Mouse (Mus musculus) left cerebral cortex, postnatal 4 days (tissue): ENCODE results near the gene Armc7. TPM values are rescaled to one million over a fixed set of nuclear protein-coding genes. Genes with fewer than 3 reads are reported as not detected.
"Not testable (repeated sequence)": the region's sequence is repeated elsewhere in the genome, so short reads cannot be mapped to it uniquely, and the experiment has no call there.

ENCODE experiments used
- DNase-seq: peaks from one replicate; pipeline ENCODE4 v3.0.0-alpha.2; 2022
- intact Hi-C: fragments of 180-260 bp; cut with DNase I; formaldehyde crosslinking; loops from one replicate; pipeline ENCODE4 v1.15.1; 2025
- total RNA-seq, 2 experiments: library from RNA; stranded (reverse); gene quantifications; 2 replicates each; pipeline ENCODE4 v1.2.3; 2021

Armc7 gene
- total RNA-seq, 2 experiments from 2014 or later, result 9.9 to 10.2 TPM

DNA sequence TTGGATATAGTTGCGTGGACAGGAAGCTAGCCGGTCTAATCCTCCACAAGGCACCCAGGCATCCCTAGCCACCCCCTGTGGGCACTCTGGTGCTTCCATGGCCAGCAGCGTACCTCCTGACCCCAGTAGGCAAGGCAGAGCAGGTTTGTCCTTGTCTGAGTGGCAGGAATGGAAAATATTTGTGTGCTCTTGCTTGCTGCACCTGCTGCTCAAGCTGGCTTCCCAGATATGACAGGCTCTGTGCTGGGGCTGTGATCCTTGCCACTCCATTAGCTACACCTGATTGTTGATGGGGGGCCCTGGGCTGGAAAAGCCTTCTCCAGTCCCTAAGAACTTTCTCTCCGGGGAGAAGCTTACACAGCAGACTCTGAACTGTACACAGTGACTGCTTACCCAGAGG lies 22.2 kb upstream of the Armc7 start:
- intact Hi-C loops, result loop anchor here (2.0 kb wide), 1 partner anchor 13 kb away; no protein-coding TSS in a partner anchor
- DNase-seq, result no peak

- intact Hi-C loops, DNase-seq: not testable (repeated sequence)
These were observed 20.6 kb upstream of the Armc7 start for GRCm38 (mm10) chr11:115454822-115455221.

GRCm38 (mm10) chr11:115455619-115456018 lies 19.8 kb upstream of the Armc7 start:
- intact Hi-C loops, result no loop called here
- no peak for DNase-seq

GRCm38 (mm10) chr11:115456182-115456581 lies 19.3 kb upstream of the Armc7 start:
- intact Hi-C loops, result no loop called here
- DNase-seq, result no peak

DNA sequence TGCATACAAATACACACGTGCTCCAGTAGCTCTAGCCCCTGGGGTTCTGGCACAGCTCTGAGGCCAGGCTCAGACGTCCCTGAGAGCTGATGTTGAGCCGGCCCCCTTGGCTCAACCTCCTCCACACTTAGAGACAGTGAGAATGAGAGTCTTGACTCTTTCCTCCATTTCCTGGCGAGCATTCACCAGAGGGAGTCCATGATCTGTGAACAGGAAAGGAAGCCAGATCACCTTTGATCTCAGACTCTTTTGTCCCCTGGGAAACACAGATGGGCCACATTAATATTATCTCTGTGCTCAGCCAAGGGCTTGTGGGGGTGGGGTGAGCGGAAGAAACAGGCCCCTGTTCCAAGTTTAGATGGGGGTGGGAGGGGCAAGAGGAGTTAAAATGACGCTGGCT lies 18.1 kb upstream of the Armc7 start:
- intact Hi-C loops, result no loop called here
- DNase-seq, result no peak

DNA sequence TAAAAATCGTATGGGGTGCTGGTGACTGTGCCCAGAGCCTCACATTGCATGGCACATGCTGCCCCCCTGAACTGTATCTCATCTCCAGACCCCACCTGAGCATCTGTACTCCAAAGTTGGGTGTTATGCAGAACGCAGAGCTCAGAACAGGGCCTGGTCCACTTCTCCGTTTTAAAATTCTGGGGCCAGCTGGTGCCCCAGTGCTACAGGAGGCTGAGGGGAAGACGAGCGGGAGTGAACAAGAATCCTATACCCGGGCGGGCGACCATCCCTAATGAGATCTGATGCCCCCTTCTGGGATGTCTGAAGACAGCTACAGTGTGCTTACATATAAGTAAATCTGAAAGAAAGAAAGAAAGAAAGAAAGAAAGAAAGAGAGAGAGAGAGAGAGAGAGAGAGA lies 14.5 kb upstream of the Armc7 start:
- no peak for DNase-seq
- intact Hi-C loops, result no loop called here

GRCm38 (mm10) chr11:115461846-115462242 lies 13.6 kb upstream of the Armc7 start:
- intact Hi-C loops, result no loop called here

GRCm38 (mm10) chr11:115462243-115462891 lies 13.1 kb upstream of the Armc7 start, which contains the start of gene Slc16a5:
Gene Slc16a5 (plus strand): TSS chr11:115462474.
- intact Hi-C loops, result no loop called here
- no peak for DNase-seq

More at GRCm38 (mm10) chr11:115461846-115462242, 13.6 kb upstream of the Armc7 start:
- DNase-seq, result no peak

DNA sequence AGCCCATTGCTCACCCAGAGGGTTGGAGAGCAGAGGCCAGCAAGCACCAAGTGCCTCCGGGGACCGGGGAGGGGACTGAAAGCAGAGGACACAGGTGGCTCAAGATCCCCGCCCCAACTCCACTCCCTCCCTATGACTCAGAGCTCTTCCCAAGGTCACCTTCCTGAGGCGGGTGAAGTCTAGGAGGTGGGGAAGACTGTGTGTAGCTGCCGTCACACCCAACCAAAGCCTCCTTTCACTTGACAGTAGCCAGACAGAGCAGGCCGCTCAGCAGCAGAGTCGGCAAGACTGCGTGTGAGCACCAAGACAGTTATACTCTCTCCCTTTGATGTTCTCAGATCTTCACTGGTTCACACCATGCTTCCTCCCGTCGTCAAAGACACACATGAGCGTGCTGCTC lies 12.1 kb upstream of the Armc7 start:
- intact Hi-C loops, result no loop called here
- no peak for DNase-seq

- intact Hi-C loops, result no loop called here
- DNase-seq, result no peak
These were observed 10.6 kb upstream of the Armc7 start for GRCm38 (mm10) chr11:115464851-115465250.

GRCm38 (mm10) chr11:115467217-115467618 lies 8.2 kb upstream of the Armc7 start:
- intact Hi-C loops, result loop anchor here (2.0 kb wide), 1 partner anchor 14 kb away; no protein-coding TSS in a partner anchor
- DNase-seq, result no peak

GRCm38 (mm10) chr11:115472183-115472582 lies 3.3 kb upstream of the Armc7 start:
- DNase-seq, result no peak
- intact Hi-C loops, result loop anchor here (5.0 kb wide), 2 partner anchors 45 to 115 kb away; no protein-coding TSS in a partner anchor

DNA sequence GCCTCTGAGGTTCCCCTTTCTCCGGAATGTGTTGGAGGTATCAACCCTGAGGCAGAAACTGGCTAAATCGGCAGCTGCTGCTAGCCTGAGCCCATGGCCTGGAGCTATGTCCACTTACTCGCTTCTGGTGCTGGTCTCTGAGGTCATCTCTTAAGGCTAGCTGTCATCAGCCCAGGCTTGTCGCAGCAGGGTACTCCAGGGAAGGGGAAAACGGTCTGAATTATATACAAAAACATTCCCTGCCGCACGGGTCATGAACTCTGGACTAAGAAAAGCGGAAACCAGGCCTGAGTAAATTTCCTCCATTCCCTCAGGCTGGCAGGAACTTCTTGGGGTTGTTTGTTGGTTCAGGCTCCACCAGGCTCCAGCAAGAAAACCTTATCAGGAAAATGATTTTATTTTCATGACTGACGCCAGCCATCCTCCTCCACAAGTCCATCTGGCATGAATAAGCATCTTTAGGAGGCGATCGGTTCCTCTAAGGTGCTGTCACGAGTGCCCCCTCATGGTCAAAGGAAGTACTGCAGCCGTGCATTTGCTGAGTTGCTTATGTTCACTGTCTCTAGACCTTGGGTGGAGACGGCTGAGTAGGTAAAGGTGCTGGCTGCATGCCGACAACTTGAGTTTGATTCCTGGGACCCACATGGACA lies 1.7 kb upstream of the Armc7 start:
- intact Hi-C loops, result loop anchor here (5.0 kb wide), 2 partner anchors 46 to 116 kb away; no protein-coding TSS in a partner anchor
- peak; percentile 93 for DNase-seq

DNA sequence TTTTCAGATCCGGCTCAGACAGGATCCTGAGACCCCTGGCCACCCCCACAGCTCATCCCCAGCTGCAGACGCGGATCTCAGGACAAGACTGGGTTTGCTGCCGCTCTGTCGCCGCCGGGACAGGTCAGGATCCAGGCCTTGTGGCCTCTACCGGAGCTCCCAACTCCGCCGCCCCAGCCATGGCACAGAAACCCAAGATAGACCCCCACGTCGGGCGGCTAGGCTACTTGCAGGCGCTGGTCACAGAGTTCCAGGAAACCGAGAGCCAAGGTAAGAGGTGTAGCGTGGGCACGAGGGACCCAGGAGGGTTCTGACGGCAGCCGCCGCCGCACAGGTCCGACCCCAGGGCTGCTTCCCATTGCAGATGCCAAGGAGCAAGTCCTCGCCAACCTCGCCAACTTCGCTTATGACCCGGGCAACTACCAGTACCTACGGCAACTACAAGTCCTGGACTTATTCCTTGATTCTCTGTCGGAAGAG lies 331 bp downstream of the Armc7 start:
- no peak for DNase-seq
- intact Hi-C loops, result no loop called here

GRCm38 (mm10) chr11:115476630-115477029 lies 1.2 kb downstream of the Armc7 start:
- DNase-seq, intact Hi-C loops: not testable (repeated sequence)

DNA sequence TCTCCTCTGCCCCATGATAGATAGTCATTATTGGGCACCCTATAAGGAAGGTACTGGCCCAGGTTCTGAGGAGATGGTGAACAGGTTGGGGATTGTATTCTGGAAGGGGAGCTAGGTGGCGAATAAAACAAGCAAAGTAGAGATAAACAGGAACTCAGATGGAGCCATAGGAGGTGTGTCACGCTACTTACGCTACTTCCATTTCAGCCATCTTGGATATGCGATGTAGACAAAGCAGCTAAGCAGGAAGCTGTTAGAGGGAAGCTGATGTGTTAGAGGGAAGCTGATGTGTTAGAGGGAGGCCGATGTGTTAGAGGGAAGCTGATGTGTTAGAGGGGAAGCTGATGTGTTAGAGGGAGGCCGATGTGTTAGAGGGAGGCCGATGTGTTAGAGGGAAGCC lies 1.9 kb downstream of the Armc7 start:
- DNase-seq, intact Hi-C loops: not testable (repeated sequence)

GRCm38 (mm10) chr11:115478296-115478938 lies 3.0 kb downstream of the Armc7 start:
- DNase-seq, result no peak
- intact Hi-C loops, result no loop called here

- no peak for DNase-seq
- intact Hi-C loops, result no loop called here
These were observed 6.2 kb downstream of the Armc7 start for GRCm38 (mm10) chr11:115481553-115482259.

GRCm38 (mm10) chr11:115483278-115483677 lies 7.8 kb downstream of the Armc7 start:
- intact Hi-C loops, result no loop called here
- no peak for DNase-seq

- DNase-seq, result peak; percentile 74
- intact Hi-C loops, result no loop called here
These were observed 8.3 kb downstream of the Armc7 start for GRCm38 (mm10) chr11:115483726-115484125.

GRCm38 (mm10) chr11:115485155-115485554 lies 9.7 kb downstream of the Armc7 start:
- intact Hi-C loops, result no loop called here
- no peak for DNase-seq
